Mouse (Mus musculus): ENCODE results near the gene Ccdc185. TPM values are rescaled to one million over a fixed set of nuclear protein-coding genes. Genes with fewer than 3 reads are reported as not detected.
A peak's percentile ranks its signal among the peaks of the same experiment; 100 is the strongest.

Gene Ccdc185
- polyA plus RNA-seq, 1 experiment from 2014 or later, result not detected

DNA sequence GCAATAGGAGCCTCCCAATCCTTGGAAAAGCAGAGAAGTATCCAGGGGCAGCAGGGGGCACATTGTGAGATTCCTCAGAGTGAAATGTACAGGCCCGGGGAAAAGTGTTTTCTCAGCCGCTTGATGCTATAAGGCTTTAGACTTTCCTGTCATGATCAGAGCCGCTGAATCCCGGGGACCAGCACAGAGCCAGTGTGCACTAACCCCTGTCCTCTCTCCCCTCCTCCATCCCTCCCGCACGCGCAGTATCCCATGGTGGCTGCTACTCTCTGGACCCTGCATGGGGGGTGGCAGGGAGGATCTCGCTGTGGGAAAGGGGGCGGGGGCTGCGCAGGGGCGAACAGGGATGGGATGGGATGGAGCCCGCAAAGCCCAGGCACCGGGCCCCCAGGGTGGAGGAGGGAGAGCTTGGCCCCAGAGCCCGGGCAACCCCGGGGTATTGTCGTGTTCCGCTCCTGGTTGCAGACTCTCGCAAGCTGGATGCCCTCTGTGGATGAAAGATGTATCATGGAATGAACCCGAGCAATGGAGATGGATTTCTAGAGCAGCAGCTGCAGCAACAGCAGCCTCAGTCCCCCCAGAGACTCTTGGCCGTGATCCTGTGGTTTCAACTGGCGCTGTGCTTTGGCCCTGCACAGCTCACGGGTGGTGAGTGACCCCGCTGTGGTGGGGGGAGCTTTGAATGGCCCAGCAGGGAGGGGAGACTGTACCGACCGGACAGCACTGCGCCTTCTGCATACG lies 15.7 kb upstream of the Ccdc185 start:
- H3K27ac ChIP-seq (ENCODE audit: low read depth), result peak overlapping the region; percentile 62; the same call in 1 of the 2 replicates
- DNase-seq, result peak; percentile 60
- peaks cover 13% of the 10 kb centered on the region for H3K27me3 ChIP-seq (ENCODE audit: insufficient read depth, low read length)
- WGBS, result 3% methylated on average over 27 of the region's 27 CpGs
- no peaks in the 10 kb centered on the region for H3K9me3 ChIP-seq (ENCODE audit: low read depth, low read length)
- peak overlapping the region; percentile 87 for H3K4me2 ChIP-seq
- peak; percentile 74 for ATAC-seq (ENCODE audit: insufficient read depth)
- no peaks in the 10 kb centered on the region for H3K36me3 ChIP-seq (ENCODE audit: insufficient read depth)
- H3K4me3 ChIP-seq (ENCODE audit: low read depth, low read length), result peak overlapping the region; percentile 63
- no peak for TF ChIP-seq CTCF (IDR thresholded peaks at IDR 0.05; ENCODE audit: low read depth)
- peaks cover 10% of the 10 kb centered on the region; the same call in 1 of the 2 replicates for H3K4me1 ChIP-seq (ENCODE audit: insufficient read depth)
- peak overlapping the region; percentile 57 for H3K9ac ChIP-seq

GRCm38 (mm10) chr1:182763716-182764461 lies 14.9 kb upstream of the Ccdc185 start, which contains the start of gene Susd4:
Gene Susd4 (plus strand): TSS chr1:182763860.
- peak within 1 kb of the TSS; percentile 62; the same call in 1 of the 2 replicates for H3K27ac ChIP-seq (ENCODE audit: low read depth)
- H3K4me1 ChIP-seq (ENCODE audit: insufficient read depth), result peaks cover 10% of the 10 kb centered on the region; the same call in 1 of the 2 replicates
- no peaks in the 10 kb centered on the region for H3K9me3 ChIP-seq (ENCODE audit: low read depth, low read length)
- no peaks in the 10 kb centered on the region for H3K36me3 ChIP-seq (ENCODE audit: insufficient read depth)
- ATAC-seq (ENCODE audit: insufficient read depth), result peak; percentile 88
- peak within 1 kb of the TSS; percentile 87 for H3K4me2 ChIP-seq
- no peak; the same call in 1 of the 2 replicates for TF ChIP-seq CTCF (IDR thresholded peaks at IDR 0.05; ENCODE audit: low read depth)
- peaks cover 13% of the 10 kb centered on the region for H3K27me3 ChIP-seq (ENCODE audit: insufficient read depth, low read length)
- WGBS, result under 1% methylated on average over 81 of the region's 95 CpGs
- DNase-seq, result peak; percentile 81
- H3K4me3 ChIP-seq (ENCODE audit: low read depth, low read length), result peak within 1 kb of the TSS; percentile 63
- peak within 1 kb of the TSS; percentile 57 for H3K9ac ChIP-seq

DNA sequence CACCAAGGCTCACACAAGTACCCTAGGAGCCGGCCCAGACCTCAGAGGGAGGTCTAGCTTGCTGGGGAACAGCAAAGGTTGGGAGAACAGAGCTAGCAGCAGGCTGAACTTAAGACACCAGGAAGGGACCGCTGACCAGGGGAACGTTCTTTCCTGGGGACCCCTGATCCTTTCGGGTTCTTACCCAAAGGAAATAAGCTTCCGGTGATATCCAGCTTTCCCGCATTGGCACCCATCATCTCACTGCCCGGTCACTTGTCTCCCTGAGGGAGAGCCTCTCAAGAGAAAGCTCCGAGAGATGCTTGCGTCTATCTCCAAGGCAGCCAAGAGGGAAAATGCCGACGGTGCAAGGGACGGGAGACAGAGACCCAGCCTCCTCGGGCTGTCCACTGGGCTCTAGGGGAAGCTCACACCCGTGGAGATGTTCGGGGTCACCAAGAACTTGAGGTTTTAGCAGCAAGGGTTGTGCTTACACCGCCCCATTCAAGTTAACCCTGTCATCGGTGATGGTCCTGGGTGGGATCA lies 14.3 kb upstream of the Ccdc185 start:
- ATAC-seq (ENCODE audit: insufficient read depth), result no peak
- peaks cover 10% of the 10 kb centered on the region; the same call in 1 of the 2 replicates for H3K4me1 ChIP-seq (ENCODE audit: insufficient read depth)
- TF ChIP-seq CTCF (IDR thresholded peaks at IDR 0.05; ENCODE audit: low read depth), result no peak
- WGBS, result 10% methylated on average over 17 of the region's 17 CpGs
- H3K36me3 ChIP-seq (ENCODE audit: insufficient read depth), result no peaks in the 10 kb centered on the region
- DNase-seq, result no peak
- no peaks in the 10 kb centered on the region for H3K9me3 ChIP-seq (ENCODE audit: low read depth, low read length)
- H3K4me2 ChIP-seq, result peak overlapping the region; percentile 87
- H3K4me3 ChIP-seq (ENCODE audit: low read depth, low read length), result peak overlapping the region; percentile 63
- H3K9ac ChIP-seq, result peak overlapping the region; percentile 57; the same call in 1 of the 2 replicates
- H3K27me3 ChIP-seq (ENCODE audit: insufficient read depth, low read length), result peaks cover 13% of the 10 kb centered on the region
- H3K27ac ChIP-seq (ENCODE audit: low read depth), result no peak overlapping the region

DNA sequence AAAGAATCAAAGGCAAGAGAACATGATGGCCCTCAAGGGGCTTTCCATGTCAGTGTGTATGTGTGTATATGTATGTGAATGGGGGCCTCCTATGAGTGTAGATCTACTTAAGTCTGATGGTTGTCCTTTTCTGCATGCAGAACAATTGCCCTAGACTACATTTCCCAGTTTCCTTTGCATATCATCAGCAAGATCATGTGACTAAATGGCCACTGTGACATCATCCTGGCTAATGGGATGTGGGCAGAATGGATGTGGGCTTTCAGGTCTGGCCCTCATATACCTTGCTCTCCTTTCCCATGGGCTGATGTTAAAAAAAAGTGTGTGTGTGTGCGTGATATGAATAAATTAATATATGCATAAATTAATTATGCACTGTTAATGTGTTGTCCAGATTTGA lies 9.8 kb upstream of the Ccdc185 start:
- H3K4me2 ChIP-seq, result no peak overlapping the region
- 93% methylated on average over 1 of the region's 1 CpGs for WGBS
- no peak for TF ChIP-seq CTCF (IDR thresholded peaks at IDR 0.05; ENCODE audit: low read depth)

DNA sequence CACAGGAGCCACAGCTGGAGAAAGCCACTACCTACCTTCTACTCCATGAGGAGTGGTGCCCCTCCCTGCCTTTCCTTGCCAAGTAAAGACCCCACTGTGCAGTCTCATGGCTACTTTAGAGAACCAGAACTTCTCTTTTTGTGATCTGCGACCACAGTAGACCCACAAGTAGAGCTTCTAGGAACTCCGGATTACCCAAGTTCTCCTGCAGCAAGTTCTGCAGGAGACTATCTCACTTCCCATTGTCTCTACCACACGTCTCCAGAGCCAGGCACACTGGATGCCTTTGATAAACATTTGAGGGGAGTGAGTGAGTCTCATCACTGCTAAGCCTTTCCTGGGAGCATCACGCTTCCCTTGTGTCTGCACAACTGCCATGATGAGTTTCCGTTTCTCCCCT lies 5.9 kb upstream of the Ccdc185 start:
- H3K27me3 ChIP-seq (ENCODE audit: insufficient read depth, low read length), result no peaks in the 10 kb centered on the region
- H3K27ac ChIP-seq (ENCODE audit: low read depth), result no peak overlapping the region
- no peak for TF ChIP-seq CTCF (IDR thresholded peaks at IDR 0.05; ENCODE audit: low read depth)
- DNase-seq (no peak), ATAC-seq (ENCODE audit: insufficient read depth) (no peak)
- H3K4me1 ChIP-seq (ENCODE audit: insufficient read depth), result no peaks in the 10 kb centered on the region
- H3K9ac ChIP-seq, result no peak overlapping the region
- H3K4me3 ChIP-seq (ENCODE audit: low read depth, low read length), result no peak overlapping the region
- H3K4me2 ChIP-seq, result no peak overlapping the region
- 82% methylated on average over 5 of the region's 5 CpGs for WGBS
- no peaks in the 10 kb centered on the region for H3K9me3 ChIP-seq (ENCODE audit: low read depth, low read length)
- H3K36me3 ChIP-seq (ENCODE audit: insufficient read depth), result no peaks in the 10 kb centered on the region

More for the DNA sequence above, 9.8 kb upstream of the Ccdc185 start:
- ATAC-seq (ENCODE audit: insufficient read depth) (no peak), DNase-seq (no peak)
- no peak overlapping the region for H3K9ac ChIP-seq
- H3K36me3 ChIP-seq (ENCODE audit: insufficient read depth), result no peaks in the 10 kb centered on the region
- no peak overlapping the region for H3K27ac ChIP-seq (ENCODE audit: low read depth)
- peaks cover 4% of the 10 kb centered on the region; the same call in 1 of the 2 replicates for H3K4me1 ChIP-seq (ENCODE audit: insufficient read depth)
- H3K9me3 ChIP-seq (ENCODE audit: low read depth, low read length), result no peaks in the 10 kb centered on the region
- H3K4me3 ChIP-seq (ENCODE audit: low read depth, low read length), result no peak overlapping the region
- H3K27me3 ChIP-seq (ENCODE audit: insufficient read depth, low read length), result peaks cover 7% of the 10 kb centered on the region

DNA sequence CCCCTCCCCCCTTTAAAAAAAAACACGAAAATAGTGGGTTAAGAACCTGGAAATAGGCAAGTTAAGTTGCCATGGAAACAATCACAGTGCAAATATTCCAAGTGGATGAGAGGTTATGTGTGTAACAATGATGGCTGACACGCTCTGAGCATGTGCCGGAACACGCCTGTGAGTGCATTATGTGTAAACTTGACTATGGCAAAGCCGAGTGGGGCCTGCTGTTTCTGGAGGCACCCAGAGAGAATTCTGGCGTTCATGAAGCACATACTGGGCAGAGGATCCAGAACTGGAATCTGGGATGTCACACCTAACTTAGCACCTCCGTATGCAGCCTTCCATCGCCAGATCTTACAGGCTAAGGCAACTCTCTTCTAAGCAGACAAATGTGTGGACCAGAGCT lies 4.7 kb upstream of the Ccdc185 start:
- Histone ChIP-seq H3K4me1 (ENCODE audit: insufficient read depth) (no peaks in the 10 kb centered on the region), H3K27me3 (ENCODE audit: insufficient read depth, low read length) (no peaks in the 10 kb centered on the region), H3K4me3 (ENCODE audit: low read depth, low read length) (no peak overlapping the region), H3K4me2 (no peak overlapping the region), H3K9ac (no peak overlapping the region), H3K9me3 (ENCODE audit: low read depth, low read length) (no peaks in the 10 kb centered on the region), H3K27ac (ENCODE audit: low read depth) (no peak overlapping the region), H3K36me3 (ENCODE audit: insufficient read depth) (no peaks in the 10 kb centered on the region)
- no peak for TF ChIP-seq CTCF (IDR thresholded peaks at IDR 0.05; ENCODE audit: low read depth)
- DNase-seq (peak; percentile 47), ATAC-seq (ENCODE audit: insufficient read depth) (no peak)
- 47% methylated on average over 8 of the region's 8 CpGs for WGBS

GRCm38 (mm10) chr1:182751301-182751700 lies 2.3 kb upstream of the Ccdc185 start:
- Histone ChIP-seq H3K9me3 (ENCODE audit: low read depth, low read length) (no peaks in the 10 kb centered on the region), H3K27me3 (ENCODE audit: insufficient read depth, low read length) (no peaks in the 10 kb centered on the region), H3K4me3 (ENCODE audit: low read depth, low read length) (no peak overlapping the region), H3K36me3 (ENCODE audit: insufficient read depth) (no peaks in the 10 kb centered on the region), H3K4me2 (no peak overlapping the region), H3K9ac (no peak overlapping the region), H3K27ac (ENCODE audit: low read depth) (no peak overlapping the region), H3K4me1 (ENCODE audit: insufficient read depth) (no peaks in the 10 kb centered on the region)
- no peak for TF ChIP-seq CTCF (IDR thresholded peaks at IDR 0.05; ENCODE audit: low read depth)
- WGBS, result 76% methylated on average over 8 of the region's 8 CpGs
- DNase-seq (no peak), ATAC-seq (ENCODE audit: insufficient read depth) (no peak)

Data from lung, embryonic 14.5 days (tissue).